Mouse (Mus musculus) heart, postnatal 0 days (tissue): ENCODE data around the gene Pagr1a. TPM values are rescaled to one million over a fixed set of nuclear protein-coding genes. Genes with fewer than 3 reads are reported as not detected.
A peak's percentile ranks its signal among the peaks of the same experiment; 100 is the strongest.

Source experiments
- ATAC-seq: fragments of 200-750 bp; cut with Nextera tagmentation; 2 replicates; pipeline ENCODE4 v1.8.0; 2017; ENCODE audit warnings: low read depth, moderate number of reproducible peaks, moderate library complexity; ENCODE audit not compliant: insufficient read depth
- DNase-seq: peaks from one replicate; pipeline ENCODE4 v3.0.0-alpha.2; 2016; ENCODE audit warnings: low spot score
- H3K27ac ChIP-seq: fragments of 300-500 bp; sonication (generic); 2 replicates; pipeline ENCODE4 v1.5.1; 2014; ENCODE audit warnings: low read depth, mild to moderate bottlenecking
- H3K27me3 ChIP-seq: fragments of 300-500 bp; sonication (generic); 2 replicates; pipeline ENCODE4 v1.6.1; 2014; ENCODE audit warnings: low read length, mixed read lengths; ENCODE audit not compliant: control insufficient read depth, insufficient read depth
- H3K36me3 ChIP-seq: fragments of 300-500 bp; sonication (generic); replicated peaks from 2 replicates; pipeline ENCODE4 v1.6.1; 2014; ENCODE audit warnings: low read length, mixed read lengths; ENCODE audit not compliant: control insufficient read depth, insufficient read depth
- H3K4me1 ChIP-seq: fragments of 300-500 bp; sonication (generic); 2 replicates; pipeline ENCODE4 v1.6.1; 2014; ENCODE audit warnings: antibody characterized with exemption; ENCODE audit not compliant: control insufficient read depth, insufficient read depth
- H3K4me2 ChIP-seq: fragments of 300-500 bp; sonication (generic); 2 replicates; pipeline ENCODE4 v1.6.1; 2014; ENCODE audit warnings: low read depth, mild to moderate bottlenecking, low read length, moderate library complexity
- H3K4me3 ChIP-seq: fragments of 300-500 bp; sonication (generic); 2 replicates; pipeline ENCODE4 v1.5.1; 2014; ENCODE audit warnings: low read depth, low read length
- H3K9ac ChIP-seq: fragments of 300-500 bp; sonication (generic); replicated peaks from 2 replicates; pipeline ENCODE4 v1.6.1; 2014; ENCODE audit warnings: low read depth, low read length, mixed read lengths
- H3K9me3 ChIP-seq: fragments of 300-500 bp; sonication (generic); replicated peaks from 2 replicates; pipeline ENCODE4 v1.6.1; 2016; ENCODE audit warnings: low read length; ENCODE audit not compliant: control insufficient read depth
- CTCF ChIP-seq: IDR thresholded peaks from 2 replicates; pipeline ENCODE4 v1.5.1; 2016; ENCODE audit warnings: antibody characterized with exemption, control low read depth, low read depth
- EP300 ChIP-seq: IDR thresholded peaks from 2 replicates; pipeline ENCODE4 v1.6.1; 2016; ENCODE audit warnings: antibody characterized with exemption, low read depth
- WGBS: fragments of 180-500 bp; shearing (Covaris S2); extraction: QIAGEN DNeasy Blood & Tissue Kit; methylation state at CpG from one replicate; pipeline ENCODE4 v1.1.7; 2014; 5-methylcytosine and 5-hydroxymethylcytosine counted together
- polyA plus RNA-seq: library from polyadenylated mRNA; unstranded; fragments of >200 nt; fragmentation: Nextera tagmentation; extraction: Ambion mirVana; gene quantifications from 2 replicates; pipeline ENCODE4 v1.2.1, GENCODE M21; 2015
- total RNA-seq: library from RNA; depleted of rRNA; stranded (reverse); fragments of >200 nt; gene quantifications from 2 replicates; pipeline ENCODE4 v1.2.3, GENCODE M21; 2014; ENCODE audit warnings: low replicate concordance; rRNA removed

Pagr1a gene
- total RNA-seq (not detected in 2 replicates), polyA plus RNA-seq (21.7 and 44.8 TPM in 2 replicates)

DNA sequence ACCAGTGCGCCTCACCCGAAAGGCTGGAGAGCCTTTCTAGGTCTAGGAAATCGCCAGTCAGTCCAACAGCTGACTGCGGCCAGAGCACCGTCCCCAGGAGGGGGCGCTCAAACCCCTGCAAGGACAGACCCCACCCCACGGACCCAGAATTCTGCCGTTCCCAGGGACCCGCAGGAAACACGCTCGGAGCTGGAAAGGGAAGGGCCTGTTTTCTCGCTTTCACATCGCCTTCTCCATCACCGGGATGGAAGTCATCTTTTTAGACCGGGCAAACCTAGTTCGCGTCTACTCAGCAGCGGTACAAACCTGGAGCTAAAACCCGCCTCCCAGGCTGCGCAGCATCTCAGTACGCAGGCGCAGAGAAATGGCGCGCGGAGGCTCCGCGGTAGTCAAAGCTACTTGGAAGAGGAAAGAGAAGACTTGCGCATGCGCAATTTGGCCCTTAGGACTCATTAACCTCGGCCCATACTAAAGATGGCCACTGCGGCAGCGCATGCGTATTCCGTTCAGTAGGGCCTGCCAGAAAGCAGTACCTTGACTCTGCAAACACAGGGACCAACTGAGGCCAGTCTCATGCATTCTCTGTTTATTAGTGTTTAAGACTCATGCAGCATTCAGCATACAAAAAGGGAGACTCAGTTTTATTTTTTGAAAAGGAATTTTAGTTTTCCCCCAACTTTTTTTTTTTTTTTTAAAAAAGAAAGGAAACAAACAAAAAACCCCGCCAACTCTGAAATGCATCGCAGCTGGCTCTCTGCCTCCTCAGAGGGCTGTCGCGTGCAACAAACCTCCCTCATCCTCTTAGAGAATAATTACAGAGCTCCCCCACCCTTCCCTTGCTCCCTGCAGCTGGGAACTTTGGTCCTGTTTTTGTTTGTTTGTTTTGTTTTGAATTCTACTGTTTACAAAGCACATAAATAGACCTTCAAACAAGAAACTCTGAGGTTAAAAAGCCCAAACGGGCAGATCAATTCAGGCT is at the start of gene Pagr1a:
Gene Pagr1a, minus strand, starts transcription at position 382 of the 979 bp plus-strand sequence.
- Histone ChIP-seq H3K27me3 (no peaks in the 10 kb centered on the region), H3K36me3 (peaks cover 13% of the 10 kb centered on the region; the same call in 1 of the 2 replicates), H3K27ac (peak within 1 kb of the TSS; percentile 88), H3K4me2 (peak within 1 kb of the TSS; percentile 89), H3K4me1 (peaks cover 26% of the 10 kb centered on the region), H3K4me3 (peak within 1 kb of the TSS; percentile 53), H3K9ac (peak within 1 kb of the TSS; percentile 63), H3K9me3 (no peaks in the 10 kb centered on the region)
- TF ChIP-seq CTCF (peak; percentile 66), EP300 (no peak)
- DNase-seq (peak; percentile 99), ATAC-seq (peak; percentile 87)
- 3% methylated on average over 39 of the region's 39 CpGs for WGBS

DNA sequence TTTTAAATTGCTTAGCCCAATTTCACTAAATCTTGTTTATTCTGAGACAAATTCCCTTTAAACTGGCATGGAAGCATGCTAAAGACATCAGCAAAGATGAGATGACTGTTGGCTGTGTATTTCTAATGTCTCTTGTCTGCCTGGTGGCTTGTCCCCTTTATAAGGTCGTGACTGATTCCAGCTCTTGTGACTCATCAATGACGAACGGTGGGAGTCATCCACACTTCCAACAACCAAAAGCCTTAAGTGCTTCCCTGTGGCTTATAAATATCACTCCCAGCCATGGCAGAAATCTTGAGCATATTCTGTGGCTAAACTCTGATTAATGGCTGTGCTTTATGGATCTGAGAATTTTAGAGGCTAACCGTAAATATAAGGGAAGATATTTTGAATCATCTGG is 49.2 kb upstream of the Pagr1a start:
- Histone ChIP-seq H3K27me3 (no peaks in the 10 kb centered on the region), H3K4me3 (no peak overlapping the region), H3K4me2 (no peak overlapping the region), H3K27ac (no peak overlapping the region), H3K36me3 (no peaks in the 10 kb centered on the region), H3K4me1 (no peaks in the 10 kb centered on the region), H3K9me3 (no peaks in the 10 kb centered on the region), H3K9ac (no peak overlapping the region)
- DNase-seq (no peak), ATAC-seq (no peak)
- no peak for TF ChIP-seq CTCF
- WGBS: 45% methylated on average over 4 of the region's 4 CpGs

DNA sequence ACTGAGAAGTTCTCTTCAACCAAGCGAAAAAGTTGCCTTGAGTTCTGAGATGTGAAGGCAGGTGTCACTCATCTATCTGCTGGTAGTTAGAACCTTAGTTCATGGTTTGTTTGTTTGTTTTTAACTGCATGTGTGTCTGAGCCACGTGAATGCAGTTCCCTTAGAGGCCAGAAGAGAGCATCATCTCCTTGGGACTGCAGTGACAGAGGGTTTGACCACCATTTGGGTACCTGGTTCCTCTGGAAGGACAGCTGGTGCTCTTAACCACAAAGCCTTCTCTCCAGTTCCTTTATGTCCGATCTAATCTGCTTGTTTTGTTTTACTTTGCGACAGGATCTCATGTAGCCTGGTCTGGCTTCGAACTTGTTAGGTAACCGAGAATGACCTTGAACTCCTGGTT is 48.4 kb upstream of the Pagr1a start:
- Histone ChIP-seq H3K27me3 (no peaks in the 10 kb centered on the region), H3K9ac (no peak overlapping the region), H3K27ac (no peak overlapping the region), H3K36me3 (no peaks in the 10 kb centered on the region), H3K9me3 (no peaks in the 10 kb centered on the region), H3K4me2 (no peak overlapping the region), H3K4me3 (no peak overlapping the region), H3K4me1 (no peaks in the 10 kb centered on the region)
- TF ChIP-seq CTCF (no peak), EP300 (no peak)
- ATAC-seq (no peak), DNase-seq (no peak)
- 77% methylated on average over 6 of the region's 6 CpGs for WGBS

DNA sequence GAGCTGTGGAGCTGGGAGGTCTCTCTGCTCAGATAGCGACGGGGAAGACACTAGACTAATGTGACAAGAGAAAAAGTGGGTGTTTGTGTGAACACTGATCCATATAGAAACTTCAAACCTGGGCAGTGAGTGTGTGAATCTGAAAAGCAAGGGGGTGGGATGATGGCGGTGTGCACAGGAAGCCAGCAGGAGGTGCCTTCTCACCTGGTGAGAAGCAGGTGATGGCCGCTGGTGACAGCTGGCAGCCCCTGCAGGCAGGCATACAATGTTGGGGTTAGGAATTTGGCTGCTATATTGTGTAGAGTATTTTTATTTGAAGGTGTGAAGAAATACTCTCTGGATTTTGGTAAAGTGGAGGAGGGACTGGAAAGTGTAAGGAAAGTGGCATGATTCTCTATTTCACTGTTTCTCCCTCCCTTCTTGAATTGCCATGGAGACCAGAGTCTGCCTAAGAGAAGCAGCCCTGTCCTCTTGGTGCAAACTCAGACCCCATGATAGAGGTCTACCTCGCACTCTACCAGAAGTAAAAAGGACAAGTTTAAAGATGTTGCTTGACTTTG is 38.0 kb upstream of the Pagr1a start:
- TF ChIP-seq CTCF: no peak
- TF ChIP-seq EP300: no peak
- H3K4me1 ChIP-seq: no peaks in the 10 kb centered on the region
- no peak overlapping the region for H3K4me3 ChIP-seq
- DNase-seq (no peak), ATAC-seq (no peak)
- H3K36me3 ChIP-seq: no peaks in the 10 kb centered on the region
- H3K9me3 ChIP-seq: no peaks in the 10 kb centered on the region
- no peak overlapping the region for H3K9ac ChIP-seq
- 56% methylated on average over 5 of the region's 5 CpGs for WGBS
- 0 out of 2 replicates have a peak, but pooled peaks cover 4% of the 10 kb centered on the region for H3K27me3 ChIP-seq
- no peak overlapping the region for H3K4me2 ChIP-seq
- H3K27ac ChIP-seq: no peak overlapping the region

DNA sequence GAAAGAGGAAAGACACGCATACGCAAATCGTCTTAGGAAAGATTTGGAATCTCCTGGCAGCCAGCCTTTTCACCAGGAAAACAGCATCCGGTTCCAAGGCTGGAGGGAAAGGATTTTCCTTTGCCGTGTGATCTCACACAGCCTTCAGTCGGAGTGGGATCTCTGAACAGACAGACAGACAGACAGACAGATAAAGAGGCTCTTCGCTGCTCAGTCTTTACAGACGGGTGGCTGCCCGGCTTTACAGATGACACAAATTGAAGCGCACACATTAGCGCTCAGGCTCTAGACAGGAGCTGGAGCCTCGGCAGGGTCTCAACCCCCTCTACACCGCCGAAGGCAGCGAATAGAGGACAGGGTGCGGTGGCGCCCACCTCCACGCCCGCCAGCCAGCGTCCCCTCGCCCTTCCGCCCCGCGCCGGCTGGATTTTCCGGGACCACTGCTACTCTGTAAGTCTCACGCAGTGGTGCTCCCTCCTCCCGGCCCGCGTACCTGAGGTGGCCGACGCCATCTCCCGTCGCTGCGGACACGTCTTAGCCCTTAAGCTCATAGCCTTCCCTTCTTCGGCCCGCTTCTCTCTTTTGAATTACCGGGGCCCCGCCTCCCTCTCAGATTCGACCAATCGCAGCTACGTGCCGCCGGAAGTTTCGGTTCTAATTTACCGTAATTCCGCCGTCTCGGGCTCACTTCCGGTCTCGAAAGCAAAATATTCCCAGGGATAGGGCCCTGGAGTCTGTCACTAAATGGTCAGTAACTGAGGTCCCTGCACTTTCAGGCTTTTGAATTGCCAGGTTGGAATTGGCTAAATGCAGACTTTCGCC is 24.9 kb upstream of the Pagr1a start, which contains the start of gene Kif22:
Gene Kif22, minus strand, starts transcription at position 621 of the 822 bp plus-strand sequence.
- WGBS: under 1% methylated on average over 53 of the region's 53 CpGs

More for the DNA sequence above, 24.9 kb upstream of the Pagr1a start, which contains the start of gene Kif22:
- peak; percentile 92 for ATAC-seq
- peak; percentile 85 for DNase-seq
- peaks cover 15% of the 10 kb centered on the region; the same call in 1 of the 2 replicates for H3K4me1 ChIP-seq
- H3K9ac ChIP-seq: peak within 1 kb of the TSS; percentile 84
- H3K27me3 ChIP-seq: no peaks in the 10 kb centered on the region
- H3K36me3 ChIP-seq: 0 out of 2 replicates have a peak, but pooled peaks cover 11% of the 10 kb centered on the region
- H3K27ac ChIP-seq: peak within 1 kb of the TSS; percentile 79
- peak within 1 kb of the TSS; percentile 97 for H3K4me3 ChIP-seq
- 0 out of 2 replicates have a peak, but pooled peaks cover 2% of the 10 kb centered on the region for H3K9me3 ChIP-seq
- TF ChIP-seq EP300 (no peak), CTCF (no peak)
- H3K4me2 ChIP-seq: peak within 1 kb of the TSS; percentile 98
